Mouse (Mus musculus) megakaryocyte, embryonic 14.5 days (primary cell): ENCODE results near the gene Igfbp2. TPM values are rescaled to one million over a fixed set of nuclear protein-coding genes. Genes with fewer than 3 reads are reported as not detected.

ENCODE experiments used
- H3K27me3 ChIP-seq: replicated peaks from 2 replicates; pipeline ENCODE3; 2012; ENCODE audit warnings: inconsistent platforms
- H3K36me3 ChIP-seq: replicated peaks from 2 replicates; pipeline ENCODE3; 2012; ENCODE audit warnings: low read length, inconsistent platforms, mixed read lengths
- H3K4me1 ChIP-seq: 2 replicates; pipeline ENCODE4 v1.6.1; 2012; ENCODE audit warnings: inconsistent platforms
- H3K4me3 ChIP-seq: replicated peaks from 2 replicates; pipeline ENCODE3; 2012; ENCODE audit warnings: moderate library complexity, mild to moderate bottlenecking, inconsistent platforms
- H3K9me3 ChIP-seq: 2 replicates; pipeline ENCODE4 v1.6.1; 2012; ENCODE audit warnings: inconsistent platforms
- FLI1 ChIP-seq: IDR thresholded peaks from 2 replicates; pipeline ENCODE4 v1.6.1; 2012; ENCODE audit warnings: low read length, inconsistent platforms, mixed read lengths
- GATA1 ChIP-seq: IDR thresholded peaks from 3 replicates; pipeline ENCODE4 v1.6.1; 2012; ENCODE audit warnings: mixed read lengths, low read length, inconsistent platforms, borderline replicate concordance
- polyA plus RNA-seq: library from polyadenylated mRNA; stranded (reverse); fragments of >175 nt; gene quantifications from 2 replicates; pipeline ENCODE4 v1.2.3, GENCODE M21; 2012; ENCODE audit warnings: low replicate concordance; ENCODE audit not compliant: insufficient read depth

The Igfbp2 gene
- polyA plus RNA-seq, 1 experiment, result not detected

DNA sequence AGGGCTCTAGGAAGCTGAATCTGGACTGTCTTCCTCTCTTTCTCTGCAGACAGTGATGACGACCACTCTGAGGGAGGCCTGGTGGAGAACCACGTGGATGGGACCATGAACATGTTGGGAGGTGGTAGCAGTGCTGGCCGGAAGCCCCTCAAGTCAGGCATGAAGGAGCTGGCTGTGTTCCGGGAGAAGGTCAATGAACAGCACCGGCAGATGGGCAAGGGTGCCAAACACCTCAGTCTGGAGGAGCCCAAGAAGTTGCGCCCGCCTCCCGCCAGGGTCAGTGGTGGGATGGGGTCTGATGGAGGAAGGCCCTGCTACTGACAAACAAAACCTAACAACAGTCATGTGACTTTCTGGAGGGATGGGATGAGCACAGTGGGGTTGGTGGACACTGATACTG is 24.7 kb downstream of the Igfbp2 start:
- Histone ChIP-seq H3K9me3 (no peaks in the 10 kb centered on the region), H3K4me1 (no peaks in the 10 kb centered on the region), H3K27me3 (peaks cover 12% of the 10 kb centered on the region), H3K4me3 (no peak overlapping the region), H3K36me3 (no peaks in the 10 kb centered on the region)
- TF ChIP-seq FLI1, result no peak
- no peak for TF ChIP-seq GATA1

DNA sequence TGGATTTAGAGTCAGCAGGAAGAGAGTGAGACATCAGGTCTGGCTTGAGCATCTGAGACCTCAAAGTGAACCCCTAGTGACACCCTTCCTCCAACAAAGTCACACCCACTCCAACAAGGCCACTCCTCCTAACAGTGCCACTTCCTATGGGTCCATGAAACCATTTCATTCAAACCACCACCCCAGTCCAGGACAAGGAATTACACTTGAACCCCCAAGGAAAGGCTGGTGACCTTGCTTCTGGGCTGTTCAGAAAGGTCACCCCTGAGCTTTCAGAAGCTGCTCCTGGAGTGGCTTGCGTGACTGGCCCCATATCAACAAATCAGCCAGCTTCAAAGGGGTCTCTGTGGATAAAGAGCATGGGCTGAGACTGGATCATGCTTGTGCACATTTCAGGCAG is 29.5 kb downstream of the Igfbp2 start:
- Histone ChIP-seq H3K27me3 (peaks cover 15% of the 10 kb centered on the region), H3K9me3 (no peaks in the 10 kb centered on the region), H3K4me1 (no peaks in the 10 kb centered on the region), H3K36me3 (no peaks in the 10 kb centered on the region), H3K4me3 (no peak overlapping the region)
- TF ChIP-seq GATA1, result no peak
- TF ChIP-seq FLI1, result no peak

DNA sequence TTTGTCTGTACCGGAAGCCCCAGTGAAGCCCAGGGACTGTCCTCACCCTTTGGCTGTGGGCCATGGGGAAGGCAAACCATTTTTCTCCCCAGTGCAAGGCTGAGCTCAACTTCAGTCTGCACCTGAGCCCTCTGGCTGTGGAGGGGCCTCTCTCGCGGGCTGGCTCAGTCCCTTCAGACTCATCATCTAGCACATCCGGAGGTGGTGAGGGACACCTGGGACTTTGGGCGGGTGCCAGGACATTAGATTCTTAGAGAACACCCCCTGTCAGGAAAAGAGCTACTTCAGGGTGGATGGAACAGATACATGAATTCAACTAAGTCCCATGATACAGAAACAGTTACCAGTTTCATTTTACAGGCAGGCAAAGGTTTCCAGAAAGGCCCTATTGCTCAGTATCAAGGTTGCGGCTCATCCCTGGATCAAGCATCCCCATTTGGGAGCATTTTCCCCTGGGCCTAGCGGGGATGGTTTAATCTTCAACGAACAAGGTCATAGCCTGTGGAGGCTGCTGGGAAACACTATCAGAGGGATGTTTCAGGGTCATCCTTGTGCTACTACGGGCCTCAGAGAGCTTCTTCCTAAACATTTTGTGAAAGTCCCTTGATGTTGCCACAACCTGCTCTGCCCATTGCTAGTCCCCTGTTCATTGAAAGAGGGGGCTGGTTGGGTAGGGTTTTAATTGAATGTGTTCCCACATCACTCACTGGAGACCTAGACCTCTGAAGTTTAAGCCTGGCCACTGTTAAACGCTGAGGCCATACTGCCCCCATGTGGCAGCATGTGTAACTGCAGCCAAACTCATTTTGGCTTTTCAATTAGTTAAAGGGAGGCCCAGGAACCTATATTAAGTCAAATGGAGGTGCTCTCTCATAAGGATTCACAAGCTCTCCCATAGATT is 30.3 kb downstream of the Igfbp2 start:
- no peaks in the 10 kb centered on the region for H3K9me3 ChIP-seq
- H3K27me3 ChIP-seq, result peaks cover 17% of the 10 kb centered on the region
- H3K36me3 ChIP-seq, result no peaks in the 10 kb centered on the region
- TF ChIP-seq GATA1 (no peak), FLI1 (no peak)
- no peak overlapping the region for H3K4me3 ChIP-seq
- no peaks in the 10 kb centered on the region for H3K4me1 ChIP-seq

DNA sequence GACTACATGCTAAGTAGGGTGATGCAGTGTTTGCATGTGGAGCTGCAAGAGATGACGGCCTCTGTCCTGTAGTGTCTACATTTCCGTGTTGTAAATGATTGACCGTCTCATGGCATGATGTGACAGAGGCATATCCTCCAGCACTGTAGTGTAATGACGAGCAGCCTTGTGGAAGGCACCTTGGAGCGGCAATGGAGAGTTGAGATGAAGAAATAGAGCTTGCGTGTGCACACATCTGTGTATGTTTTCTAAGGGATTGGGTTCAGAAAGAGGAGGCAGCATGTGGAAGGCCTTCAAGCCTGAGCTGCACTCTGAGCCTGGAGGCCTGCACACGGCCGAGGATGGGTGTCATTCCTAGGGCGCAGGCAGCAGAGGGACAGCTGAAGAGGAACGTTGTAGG is 31.4 kb downstream of the Igfbp2 start:
- Histone ChIP-seq H3K36me3 (no peaks in the 10 kb centered on the region), H3K4me3 (no peak overlapping the region), H3K4me1 (no peaks in the 10 kb centered on the region), H3K27me3 (peaks cover 17% of the 10 kb centered on the region), H3K9me3 (no peaks in the 10 kb centered on the region)
- TF ChIP-seq FLI1, result no peak
- TF ChIP-seq GATA1, result no peak

DNA sequence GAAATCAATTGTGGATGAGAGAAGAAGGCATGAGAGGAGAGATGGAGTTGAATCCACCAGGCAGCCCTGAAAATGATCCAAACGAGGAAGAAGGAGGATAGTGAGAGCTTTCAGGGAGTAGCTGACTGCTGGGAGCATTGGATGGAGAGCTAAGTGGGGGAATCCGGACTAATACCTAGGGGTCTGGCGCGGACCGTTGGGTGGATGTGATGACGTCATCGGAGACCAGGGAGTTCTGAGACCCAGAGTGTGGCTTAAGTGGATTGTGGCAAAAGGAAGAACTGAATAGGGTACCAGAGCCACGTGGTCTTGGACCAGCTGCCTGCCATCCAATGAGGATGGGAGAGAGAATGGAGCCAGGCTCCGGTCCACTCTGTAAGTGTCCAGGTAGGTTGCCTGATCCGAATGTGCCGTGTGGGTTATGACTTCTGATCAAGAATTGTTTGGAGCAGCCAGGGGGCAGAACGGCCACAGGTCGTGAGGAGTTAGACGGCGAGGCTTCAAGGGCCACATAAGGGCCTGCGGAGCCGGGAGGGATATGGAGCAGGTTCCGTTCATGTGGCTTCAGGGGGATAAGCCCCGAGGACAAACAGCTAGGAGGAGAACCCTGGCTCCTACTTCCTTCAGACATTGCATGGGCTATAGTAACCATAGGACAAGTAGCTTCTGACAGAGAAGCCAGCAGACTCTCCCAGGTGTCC is 32.1 kb downstream of the Igfbp2 start:
- no peak for TF ChIP-seq GATA1
- TF ChIP-seq FLI1, result no peak
- H3K4me3 ChIP-seq, result no peak overlapping the region
- H3K27me3 ChIP-seq, result peaks cover 17% of the 10 kb centered on the region

DNA sequence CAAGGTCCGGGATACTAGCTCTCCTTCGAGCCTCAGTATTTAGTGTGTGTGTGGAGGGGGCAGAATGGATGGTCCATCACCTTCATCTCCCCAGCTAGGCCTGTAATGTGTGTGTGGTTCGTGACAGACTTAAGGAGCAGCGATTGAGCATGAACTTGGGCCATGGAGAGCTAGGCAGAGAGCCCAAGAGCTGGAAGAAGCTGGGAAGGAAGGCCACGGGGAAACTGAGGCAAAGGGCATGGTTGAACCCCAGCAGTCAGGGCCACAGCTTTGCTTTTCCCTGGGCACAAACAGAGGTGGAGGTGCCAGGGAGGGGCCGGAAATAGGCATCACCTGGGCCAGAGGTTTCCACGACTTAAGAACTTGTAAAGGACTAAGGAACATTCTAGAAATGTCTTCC is 32.8 kb downstream of the Igfbp2 start:
- Histone ChIP-seq H3K4me1 (no peaks in the 10 kb centered on the region), H3K4me3 (no peak overlapping the region), H3K27me3 (peaks cover 15% of the 10 kb centered on the region), H3K9me3 (no peaks in the 10 kb centered on the region), H3K36me3 (no peaks in the 10 kb centered on the region)
- no peak for TF ChIP-seq FLI1
- TF ChIP-seq GATA1, result no peak

More for the DNA sequence above, 32.1 kb downstream of the Igfbp2 start:
- Histone ChIP-seq H3K4me1 (no peaks in the 10 kb centered on the region), H3K36me3 (no peaks in the 10 kb centered on the region), H3K9me3 (no peaks in the 10 kb centered on the region)

DNA sequence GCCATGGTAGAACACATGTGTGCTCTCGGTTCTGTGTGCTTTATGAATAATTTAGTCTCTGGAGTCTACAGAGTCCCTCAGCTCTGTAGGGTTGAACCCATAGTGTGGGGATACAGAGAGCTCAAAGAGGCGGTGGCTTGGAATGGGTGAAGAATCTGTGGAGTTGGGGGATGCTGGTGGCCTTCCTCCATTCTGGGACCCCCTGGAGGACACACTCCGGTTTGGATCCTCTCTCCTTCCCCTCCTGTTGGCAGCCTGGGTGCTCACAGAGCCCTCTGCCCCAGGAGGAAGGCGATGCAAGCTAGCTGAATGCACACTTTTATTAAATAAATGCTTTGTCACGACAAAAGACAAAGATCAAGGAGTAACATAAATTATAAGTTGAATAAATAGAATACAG is 33.3 kb downstream of the Igfbp2 start:
- TF ChIP-seq GATA1, result no peak
- Histone ChIP-seq H3K27me3 (peaks cover 17% of the 10 kb centered on the region), H3K36me3 (no peaks in the 10 kb centered on the region), H3K9me3 (no peaks in the 10 kb centered on the region), H3K4me3 (no peak overlapping the region), H3K4me1 (no peaks in the 10 kb centered on the region)

DNA sequence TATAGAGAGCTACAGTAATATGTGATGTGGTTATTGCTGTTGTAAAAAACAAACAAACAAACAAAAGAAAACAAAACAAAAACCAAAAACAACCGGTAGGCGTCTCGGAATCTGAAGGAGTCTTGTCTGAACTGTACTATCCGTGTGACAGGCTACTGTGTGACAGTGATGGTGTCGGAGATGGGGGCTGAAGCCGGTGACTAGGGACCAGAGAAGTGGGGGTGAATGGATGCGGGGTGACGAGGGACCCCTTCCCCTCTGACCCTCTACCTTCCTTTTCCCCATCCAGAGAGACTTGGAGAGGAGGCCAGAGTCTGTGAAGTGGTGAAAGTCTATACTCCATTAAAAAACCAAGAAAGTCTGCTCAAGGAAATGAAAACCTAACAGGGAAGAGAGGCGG is 34.0 kb downstream of the Igfbp2 start:
- Histone ChIP-seq H3K4me3 (no peak overlapping the region), H3K9me3 (no peaks in the 10 kb centered on the region), H3K36me3 (no peaks in the 10 kb centered on the region), H3K27me3 (peaks cover 17% of the 10 kb centered on the region), H3K4me1 (no peaks in the 10 kb centered on the region)
- TF ChIP-seq FLI1 (no peak), GATA1 (no peak)

DNA sequence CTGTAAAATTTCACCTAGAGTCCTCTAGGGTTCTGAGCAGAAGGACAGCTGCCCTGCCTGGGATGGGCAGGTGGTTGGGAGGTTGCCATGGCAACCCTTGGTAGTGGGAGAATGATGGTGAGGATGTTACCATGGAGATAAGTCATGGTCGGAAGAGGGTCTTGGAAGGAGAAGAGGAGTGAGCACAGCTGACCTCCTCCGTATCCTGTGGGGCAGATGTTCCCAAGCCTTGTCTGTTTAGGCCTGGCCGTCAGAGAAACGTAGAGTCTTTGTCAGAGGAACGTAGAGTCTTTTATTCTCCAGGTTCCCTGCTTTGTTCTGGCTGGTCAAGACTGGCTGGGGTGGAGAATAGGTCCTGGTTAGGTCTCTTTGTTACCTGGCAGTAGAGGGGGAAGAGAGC is 34.6 kb downstream of the Igfbp2 start:
- no peak for TF ChIP-seq FLI1
- no peak for TF ChIP-seq GATA1
- H3K27me3 ChIP-seq, result peaks cover 18% of the 10 kb centered on the region
- no peak overlapping the region for H3K4me3 ChIP-seq
- no peaks in the 10 kb centered on the region for H3K4me1 ChIP-seq
- no peaks in the 10 kb centered on the region for H3K9me3 ChIP-seq
- no peaks in the 10 kb centered on the region for H3K36me3 ChIP-seq

DNA sequence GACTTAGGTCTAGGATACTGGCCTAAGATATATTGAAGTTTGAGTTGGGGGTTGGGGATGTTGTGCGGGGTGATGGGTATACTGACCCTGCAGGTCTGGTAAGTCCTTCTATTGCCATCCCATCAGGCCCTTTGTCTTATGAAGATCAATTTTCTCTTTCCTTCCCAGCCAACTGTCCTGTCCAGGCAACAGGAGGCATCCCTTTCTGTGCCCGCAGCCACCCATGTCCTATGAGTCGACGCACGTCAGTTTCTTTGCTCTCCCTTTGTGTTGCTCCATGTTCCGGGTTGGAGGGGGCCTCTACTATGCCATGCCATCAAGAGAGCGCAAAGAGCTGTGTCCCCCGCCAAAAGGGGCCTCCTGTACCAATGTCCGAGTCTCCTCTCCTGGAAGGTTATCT is 35.7 kb downstream of the Igfbp2 start:
- H3K4me1 ChIP-seq, result no peaks in the 10 kb centered on the region
- H3K9me3 ChIP-seq, result no peaks in the 10 kb centered on the region
- H3K4me3 ChIP-seq, result no peak overlapping the region
- TF ChIP-seq GATA1 (no peak), FLI1 (no peak)
- peaks cover 22% of the 10 kb centered on the region for H3K27me3 ChIP-seq
- H3K36me3 ChIP-seq, result no peaks in the 10 kb centered on the region

DNA sequence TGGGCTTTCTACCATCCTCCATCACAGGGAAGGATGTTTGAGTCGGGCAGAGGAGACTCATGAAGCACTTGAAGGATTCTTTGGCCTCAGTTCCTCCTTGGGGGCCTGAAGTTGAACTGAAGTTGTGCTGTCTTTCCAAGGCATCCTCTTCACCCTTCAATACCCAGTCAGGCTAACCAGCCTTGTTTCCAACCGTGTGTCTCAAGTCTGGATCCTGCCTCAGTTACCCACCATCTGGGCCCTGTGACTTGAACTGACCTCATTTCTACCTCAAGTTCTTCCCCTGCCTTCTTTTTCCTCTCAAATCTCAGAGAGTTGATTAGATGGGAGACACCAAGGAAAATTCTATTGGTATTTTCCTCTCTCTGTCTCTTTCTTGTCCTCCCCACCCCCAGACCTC is 36.2 kb downstream of the Igfbp2 start:
- H3K27me3 ChIP-seq, result peaks cover 22% of the 10 kb centered on the region
- H3K4me3 ChIP-seq, result no peak overlapping the region
- no peaks in the 10 kb centered on the region for H3K9me3 ChIP-seq
- no peaks in the 10 kb centered on the region for H3K36me3 ChIP-seq
- H3K4me1 ChIP-seq, result no peaks in the 10 kb centered on the region
- TF ChIP-seq FLI1 (no peak), GATA1 (no peak)
